Mouse (Mus musculus) ES-Bruce4 (cell line): ENCODE data around the gene Il4.
A peak's percentile ranks its signal among the peaks of the same experiment; 100 is the strongest.

Experiments
- CTCF ChIP-seq: IDR thresholded peaks from one replicate; pipeline ENCODE4 v1.8.1; 2011; ENCODE audit warnings: low read depth, low read length
- EP300 ChIP-seq: IDR thresholded peaks from 2 replicates; pipeline ENCODE4 v1.6.1; 2011; ENCODE audit warnings: low read depth, low read length; ENCODE audit not compliant: insufficient read depth
- POLR2A ChIP-seq: IDR thresholded peaks from one replicate; pipeline ENCODE4 v1.8.1; 2011; ENCODE audit warnings: low read length; ENCODE audit not compliant: insufficient read depth

- TF ChIP-seq POLR2A, result no peak
- TF ChIP-seq CTCF, result peak; percentile 49
- no peak for TF ChIP-seq EP300
Observed at GRCm38 (mm10) chr11:53627859-53628258, 9.4 kb upstream of the Il4 start.
